Mouse (Mus musculus) cerebellum, adult 8-10 months (tissue): ENCODE data around the gene Sds.
A peak's percentile ranks its signal among the peaks of the same experiment; 100 is the strongest.
"Not testable (repeated sequence)": the region's sequence is repeated elsewhere in the genome, so short reads cannot be mapped to it uniquely, and the experiment has no call there.

Source experiments
- DNase-seq: peaks from one replicate; pipeline ENCODE4 v3.0.0; 2022

Gene Sds

DNA sequence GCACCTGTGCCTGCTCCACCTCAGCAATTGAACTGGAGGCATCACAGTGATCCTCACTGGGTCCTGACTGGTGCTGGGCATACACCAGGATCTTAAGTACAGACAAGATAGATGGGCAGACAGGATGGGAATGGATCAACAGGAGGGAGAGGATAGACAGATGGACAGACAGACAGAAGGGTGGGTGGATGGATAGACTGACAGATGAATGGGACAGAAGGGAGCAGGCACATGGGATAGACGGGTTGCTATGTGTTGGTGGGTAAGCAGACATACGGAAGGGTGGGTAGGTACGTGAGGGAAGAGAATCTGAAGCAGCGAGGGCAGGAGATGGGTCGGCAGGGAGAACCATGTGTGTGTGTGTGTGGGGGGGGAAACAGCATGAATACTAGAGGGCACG lies 17.1 kb downstream of the Sds start:
- no peak for DNase-seq

DNA sequence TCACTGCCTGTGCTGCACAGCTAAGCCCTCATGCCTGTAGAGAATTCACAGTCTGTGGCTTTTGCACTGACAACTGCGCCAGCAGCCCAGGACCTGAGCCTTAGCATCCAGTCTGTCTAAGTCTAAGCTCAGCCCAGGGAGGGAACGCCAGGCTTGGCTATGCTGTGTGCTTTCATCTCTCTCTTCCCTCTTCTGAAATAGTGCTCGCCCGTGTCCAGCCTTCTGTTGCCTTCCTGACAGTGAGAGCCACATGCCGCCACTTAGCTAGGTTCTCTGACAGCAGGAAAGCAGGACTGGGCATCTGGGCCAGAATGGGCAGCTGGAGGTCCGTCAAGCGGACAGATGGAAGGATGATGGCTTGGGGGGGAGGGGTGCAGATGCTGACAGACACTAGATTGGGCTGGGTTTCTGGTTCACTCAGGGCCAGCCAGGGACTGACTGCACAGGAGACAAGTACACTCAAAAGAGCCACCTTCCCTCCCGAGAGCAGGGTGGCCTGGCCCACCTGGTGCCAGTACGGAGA lies 17.6 kb downstream of the Sds start:
- DNase-seq: no peak

DNA sequence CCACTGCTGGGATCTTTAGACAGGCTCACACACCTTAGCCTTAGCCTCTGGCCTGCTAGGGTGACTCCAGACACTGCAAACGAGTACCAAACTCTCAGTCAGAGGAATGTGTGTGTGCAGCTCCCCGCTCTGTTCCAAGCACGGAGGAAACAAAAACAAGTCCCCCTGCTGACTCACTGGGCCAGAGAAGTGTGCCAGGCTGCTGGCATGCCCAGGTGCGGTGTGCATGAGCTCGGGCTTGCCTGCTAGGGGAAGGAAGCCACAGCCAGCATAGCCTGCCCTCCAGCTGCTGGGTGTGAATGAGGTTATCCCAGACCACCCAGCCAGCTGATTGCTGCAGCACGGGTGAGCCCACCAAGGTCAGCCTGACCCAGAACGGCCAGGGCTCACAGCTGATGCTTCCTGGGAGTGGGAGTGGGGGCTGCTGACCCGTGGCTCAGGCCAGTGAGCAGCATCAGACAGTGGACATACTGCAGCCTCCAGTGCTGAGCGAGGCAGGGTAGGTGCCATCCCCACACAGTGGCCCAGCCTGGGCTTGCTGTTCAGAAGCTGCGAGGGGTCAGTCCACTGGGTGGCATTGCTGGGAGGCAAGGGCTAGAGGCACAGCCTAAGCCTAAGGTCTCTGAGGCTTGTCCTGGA lies 18.9 kb downstream of the Sds start:
- no peak for DNase-seq

DNA sequence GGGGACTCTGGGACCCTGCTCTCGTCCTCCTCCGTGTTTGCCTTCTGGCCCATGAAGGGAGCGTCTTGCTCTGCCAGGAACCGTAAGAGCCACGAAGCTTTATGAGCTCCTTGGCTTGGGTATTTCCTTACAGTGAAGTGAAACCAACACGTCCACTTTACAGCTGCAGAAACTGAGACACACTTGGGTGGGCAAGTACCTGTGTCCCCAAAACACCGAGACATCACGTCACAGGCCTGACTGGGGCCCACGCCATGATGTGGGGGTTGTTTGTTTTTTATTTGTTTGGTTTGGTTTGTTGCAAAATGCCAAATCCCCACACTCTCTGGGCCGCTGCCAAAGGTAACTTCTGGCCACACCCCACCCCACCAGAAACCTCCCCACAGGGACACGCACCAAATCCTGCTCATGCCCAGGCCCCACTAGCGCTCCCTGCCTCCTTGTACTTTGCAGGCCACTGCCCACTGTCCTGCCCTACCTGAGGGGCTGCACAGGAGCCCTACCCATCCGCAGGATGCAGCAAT lies 19.4 kb downstream of the Sds start:
- DNase-seq: no peak

DNA sequence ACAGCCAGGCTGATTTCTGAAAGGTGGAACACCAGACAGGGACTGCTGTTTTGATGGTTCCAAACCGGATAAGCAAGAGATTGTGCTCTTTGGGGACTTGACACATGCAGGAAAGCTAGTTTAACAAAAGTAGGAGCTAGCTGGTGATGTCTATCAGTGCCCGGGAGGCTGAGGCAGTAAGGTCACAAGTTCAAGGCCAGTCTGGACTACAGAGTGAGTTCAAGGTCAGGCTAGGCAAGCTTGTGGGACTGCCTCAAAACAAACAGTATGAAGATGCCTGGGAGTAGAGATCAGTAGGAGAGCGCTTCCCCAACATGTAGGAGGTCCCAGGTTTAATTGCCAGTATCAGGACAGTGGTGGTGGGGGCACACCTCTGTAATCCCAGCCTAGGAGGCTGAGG lies 20.7 kb downstream of the Sds start:
- no peak for DNase-seq

DNA sequence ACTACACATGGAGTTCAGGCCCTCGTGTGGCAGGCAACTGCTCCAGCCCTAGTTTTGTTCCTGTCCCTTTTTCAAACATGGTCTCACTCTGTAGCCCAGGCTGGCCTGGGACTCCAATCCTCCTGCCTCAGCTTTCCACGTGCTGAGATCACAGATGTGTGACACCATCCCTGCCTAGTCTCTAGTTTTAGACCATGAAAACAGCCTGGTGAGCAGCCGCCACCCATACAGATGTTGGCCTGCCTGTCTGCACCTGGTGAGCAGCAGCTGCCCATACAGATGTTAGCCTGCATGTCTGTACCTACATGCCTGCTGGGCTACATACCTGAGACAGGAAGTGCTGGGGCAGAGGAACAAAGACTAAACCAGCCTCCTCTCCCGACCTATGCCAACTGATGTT lies 22.9 kb downstream of the Sds start:
- no peak for DNase-seq

DNA sequence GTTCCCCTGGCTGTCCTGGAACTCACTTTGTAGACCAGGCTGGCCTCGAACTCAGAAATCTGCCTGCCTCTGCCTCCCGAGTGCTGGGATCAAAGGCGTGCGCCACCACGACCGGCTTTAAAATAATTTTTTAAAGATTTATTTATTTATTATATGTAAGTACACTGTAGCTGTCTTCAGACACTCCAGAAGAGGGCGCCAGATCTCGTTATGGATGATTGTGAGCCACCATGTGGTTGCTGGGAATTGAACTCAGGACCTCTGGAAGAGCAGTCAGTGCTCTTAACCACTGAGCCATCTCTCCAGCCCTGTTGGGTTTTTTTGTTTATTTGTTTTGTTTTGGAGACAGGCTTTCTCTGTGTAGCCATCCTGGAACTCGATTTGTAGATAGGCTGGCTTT lies 24.3 kb downstream of the Sds start:
- DNase-seq: not testable (repeated sequence)

DNA sequence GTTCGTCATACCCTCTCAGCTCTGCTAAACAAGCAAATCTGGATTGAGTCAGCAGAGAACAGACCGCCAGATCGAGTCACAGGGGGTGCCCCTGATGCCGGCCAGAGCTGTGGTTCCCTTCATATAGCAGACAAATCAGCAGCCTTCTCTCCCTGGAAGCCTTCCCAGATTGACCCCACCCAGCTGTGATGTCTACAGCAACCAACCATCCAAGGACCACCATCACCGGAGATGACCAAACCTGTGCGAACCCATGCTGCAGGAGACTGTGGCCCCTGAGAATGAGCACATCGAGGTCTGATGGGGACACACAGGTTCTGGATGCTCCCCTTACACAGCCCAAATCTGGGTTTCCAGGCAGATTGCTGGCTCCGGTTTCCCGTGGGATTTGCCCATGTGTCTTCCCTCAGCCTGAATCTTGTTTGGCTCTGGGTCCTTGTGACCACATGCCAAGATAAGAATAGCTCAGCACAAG lies 25.9 kb downstream of the Sds start:
- no peak for DNase-seq

DNA sequence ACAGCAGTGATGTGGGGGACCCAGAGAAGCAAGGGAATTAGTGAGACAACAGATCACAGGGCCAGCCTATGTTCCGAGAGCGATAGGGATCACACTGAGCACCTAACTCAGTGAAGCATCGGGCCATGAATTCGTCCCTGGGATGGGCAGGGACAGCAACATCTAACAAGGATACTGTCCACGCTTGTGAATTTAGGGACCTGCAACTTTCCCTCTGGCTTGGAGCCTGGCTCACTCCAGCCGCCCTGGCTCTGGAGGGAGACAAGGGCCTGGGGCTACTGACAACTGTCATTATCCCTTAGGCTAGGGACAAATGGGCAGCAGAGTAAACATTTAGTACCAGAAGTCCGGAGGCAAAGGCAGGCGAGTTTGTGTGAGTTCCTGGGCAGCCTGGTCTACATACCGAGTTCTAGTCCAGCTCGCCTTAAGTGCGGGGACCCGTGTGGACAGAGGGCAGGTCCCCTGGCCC lies 26.4 kb downstream of the Sds start:
- DNase-seq: no peak

DNA sequence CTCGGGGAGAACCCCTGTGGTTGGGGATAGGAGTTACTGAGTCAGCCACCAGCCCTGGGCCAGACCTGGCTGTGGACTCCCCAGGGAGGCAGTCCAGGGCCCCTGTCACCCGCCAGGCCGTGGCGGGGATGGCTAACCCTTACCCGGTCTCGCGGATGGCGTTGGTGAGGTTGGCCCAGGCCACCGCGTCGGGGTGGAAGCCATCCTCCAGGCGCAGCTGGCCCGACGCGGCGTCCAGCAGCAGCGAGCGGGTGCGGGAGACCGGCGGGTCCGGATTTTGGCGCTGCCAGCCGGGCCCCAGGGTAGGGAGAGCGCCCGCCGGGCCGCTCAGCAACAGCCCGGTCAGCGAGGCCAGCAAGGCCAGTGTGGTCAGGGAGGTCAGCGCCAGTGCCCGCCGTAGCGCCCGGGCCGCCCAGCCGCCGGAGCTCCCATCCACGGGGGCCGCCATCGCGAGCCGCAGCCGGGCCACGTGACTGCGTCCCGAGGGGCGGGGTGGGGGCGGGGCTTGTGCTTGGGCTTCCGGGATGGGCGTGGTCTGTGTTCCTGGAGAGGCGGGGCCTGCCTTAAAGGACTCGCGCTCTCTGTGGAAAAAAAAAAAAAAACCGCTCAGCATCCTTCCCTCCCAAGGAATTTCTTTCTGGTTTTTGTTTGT lies 26.9 kb downstream of the Sds start, which contains the start of gene Plbd2:
Gene Plbd2 (minus strand): TSS at position 482 of the 652 bp plus-strand sequence.
- DNase-seq: peak; percentile 79

DNA sequence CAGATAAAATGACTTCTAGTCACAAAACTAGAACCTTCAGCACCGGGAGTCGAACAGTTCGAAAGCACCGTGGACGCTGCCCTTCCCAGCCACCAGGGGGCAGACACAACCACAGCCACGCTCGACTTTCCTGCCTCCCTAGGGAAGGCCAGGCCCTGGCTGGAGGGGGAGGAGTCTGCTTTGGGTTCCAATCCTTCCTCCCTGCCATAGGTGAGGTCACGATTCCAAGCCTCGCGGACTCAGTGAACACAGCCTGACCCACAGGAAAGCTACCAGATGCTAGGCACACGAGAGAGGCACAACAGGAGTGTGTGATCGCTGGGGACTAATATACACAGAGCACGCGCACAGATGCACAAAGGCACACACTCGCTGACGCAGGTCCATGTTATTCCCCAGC lies 29.0 kb downstream of the Sds start:
- peak; percentile 86 for DNase-seq

DNA sequence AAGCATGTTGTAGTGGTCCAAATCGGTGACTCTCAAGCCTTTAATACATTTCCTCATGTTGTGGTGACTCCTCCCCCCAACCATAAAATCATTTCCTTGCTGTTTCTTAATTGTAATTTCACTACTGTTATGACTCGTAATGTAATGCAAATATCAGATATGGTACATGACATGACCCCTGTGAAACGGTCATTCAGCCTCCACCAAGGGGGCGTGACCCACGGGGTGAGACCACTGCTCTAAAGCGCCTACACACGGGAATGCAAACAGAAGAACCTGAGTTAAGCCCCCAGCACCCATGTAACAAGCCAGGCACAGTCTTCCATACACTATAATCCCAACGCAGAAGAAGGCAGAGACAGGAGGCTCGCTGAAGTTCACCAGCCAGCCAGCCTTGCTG lies 29.5 kb downstream of the Sds start:
- DNase-seq: no peak

DNA sequence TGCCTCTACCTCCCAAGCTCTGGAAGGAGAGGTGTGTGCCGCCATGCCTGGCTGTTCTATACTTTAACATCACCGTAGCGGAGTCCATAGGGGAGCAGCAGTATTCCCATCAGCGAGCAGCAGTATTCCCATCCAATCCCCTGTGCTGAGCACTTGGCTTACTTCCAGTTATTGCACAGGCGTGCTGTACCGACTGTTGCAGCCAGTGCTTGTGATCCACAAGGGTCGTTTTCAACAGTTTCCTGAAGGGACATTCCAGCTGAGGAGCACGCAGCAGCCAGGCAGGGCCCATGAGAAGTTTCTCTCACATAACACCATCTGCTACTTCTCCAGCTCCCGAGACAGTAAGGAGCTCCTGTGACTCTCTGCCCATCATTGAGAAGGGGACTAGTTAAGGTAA lies 30.2 kb downstream of the Sds start:
- no peak for DNase-seq

DNA sequence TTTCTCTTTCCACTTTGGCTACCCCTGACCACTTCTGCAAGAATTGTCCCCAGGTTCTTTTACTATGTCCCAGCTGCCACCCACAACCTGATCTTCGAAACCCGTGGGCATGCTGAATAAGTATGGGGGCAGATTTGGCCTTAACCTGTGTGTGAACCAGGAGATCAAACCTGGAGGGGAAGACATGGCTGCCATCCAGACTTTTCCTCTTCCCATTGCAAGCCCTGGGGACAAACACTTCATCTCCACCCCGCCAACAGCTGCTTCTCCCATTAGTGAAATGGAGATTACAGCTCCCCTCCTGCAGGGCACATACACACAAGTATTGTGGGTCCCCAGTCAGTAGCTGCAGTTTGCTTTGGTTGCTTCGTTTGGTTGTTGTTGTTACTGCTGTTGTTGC lies 31.0 kb downstream of the Sds start:
- DNase-seq: no peak

DNA sequence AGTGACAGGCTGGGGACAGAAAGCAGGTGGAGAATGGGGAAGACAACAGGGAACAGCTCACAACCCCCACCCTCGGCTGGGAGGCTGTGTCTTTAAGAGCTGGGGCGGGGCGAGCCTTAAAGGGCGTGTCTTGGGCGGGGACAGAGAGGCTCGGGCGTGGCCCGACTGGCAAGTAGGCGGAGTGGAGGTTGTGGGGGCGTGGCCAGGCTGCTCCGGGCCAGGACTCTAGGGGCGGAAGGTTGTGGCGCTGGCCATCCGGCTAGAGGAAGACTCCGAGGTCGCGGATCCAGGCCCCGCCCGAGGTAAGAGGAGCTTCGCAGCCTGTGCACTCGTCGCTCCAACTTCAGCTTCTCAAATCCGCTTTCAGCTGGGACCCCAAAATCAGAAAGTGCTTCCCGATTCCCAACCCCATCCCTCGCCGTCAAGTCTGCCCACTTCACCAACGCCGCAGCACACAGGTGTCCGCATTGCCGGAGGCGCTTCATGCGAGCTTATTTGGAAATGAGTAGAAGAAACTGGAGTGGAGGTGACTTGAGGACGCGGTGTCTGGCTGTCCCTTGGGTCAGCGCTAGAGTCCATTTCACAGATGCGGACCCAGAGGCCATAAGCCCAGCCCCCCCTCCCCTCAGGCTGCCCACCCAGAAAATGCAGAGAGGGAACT lies 34.8 kb downstream of the Sds start, which contains the start of gene Slc8b1:
Gene Slc8b1 (plus strand): TSS at position 187 of the 661 bp plus-strand sequence.
- DNase-seq: peak; percentile 91

DNA sequence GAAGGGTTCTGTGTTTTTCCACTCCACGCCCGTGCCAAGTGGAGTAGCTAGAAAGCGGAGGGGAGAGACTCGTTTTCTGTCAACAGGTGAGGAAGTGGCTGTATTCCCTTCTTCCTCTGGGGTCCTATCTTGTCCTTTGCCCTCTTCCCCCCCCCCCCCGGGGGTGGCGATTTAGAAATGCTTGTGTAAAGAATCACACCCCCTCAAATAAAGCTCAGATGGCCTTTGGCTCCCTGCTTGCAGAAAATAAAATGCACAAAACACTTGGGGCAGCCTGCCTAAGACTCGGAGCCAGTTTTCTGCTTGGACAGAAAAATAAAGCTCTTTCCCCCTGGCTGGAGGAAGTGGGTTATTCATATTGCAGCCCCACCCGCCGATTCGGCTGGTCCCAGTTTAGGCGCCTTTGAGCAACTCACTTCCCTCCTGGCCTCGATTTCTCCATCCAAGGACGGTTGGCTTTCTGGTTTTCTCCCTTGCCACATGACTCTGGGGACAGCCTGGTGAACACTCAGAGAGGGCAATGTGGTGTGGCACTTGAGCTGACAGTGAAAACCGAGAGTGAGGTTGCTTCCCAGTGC lies 35.4 kb downstream of the Sds start:
- DNase-seq: no peak

DNA sequence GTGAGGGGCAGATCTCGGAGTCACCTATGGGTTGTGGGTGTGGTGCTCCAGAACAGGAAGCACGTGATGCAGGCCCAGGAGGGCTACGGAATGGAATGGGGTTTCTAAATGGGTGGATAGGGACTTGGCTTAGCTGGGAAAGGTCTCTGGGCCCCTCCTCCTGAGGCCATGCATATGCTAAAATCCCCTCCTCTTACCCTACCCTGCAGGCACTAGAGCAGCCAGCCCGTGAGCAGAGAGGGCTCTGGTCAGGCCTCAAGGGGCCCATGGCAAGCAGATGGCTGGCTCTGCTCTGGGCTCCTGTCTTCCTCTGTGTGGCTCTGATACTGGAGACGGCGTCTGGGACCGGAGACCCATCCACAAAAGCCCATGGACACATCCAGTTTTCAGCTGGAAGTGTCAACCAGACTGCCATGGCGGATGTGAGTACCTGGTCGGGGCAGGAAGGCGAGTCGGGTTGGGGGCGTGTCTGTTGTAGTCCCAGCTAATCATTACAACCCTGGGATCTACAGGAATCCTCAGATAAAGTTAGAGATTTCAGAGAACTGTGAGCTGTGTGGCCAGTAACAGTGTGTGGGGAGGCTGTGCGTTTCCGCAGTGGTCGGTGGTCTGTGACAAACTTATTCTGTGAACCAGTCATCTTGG lies 36.7 kb downstream of the Sds start:
- no peak for DNase-seq

DNA sequence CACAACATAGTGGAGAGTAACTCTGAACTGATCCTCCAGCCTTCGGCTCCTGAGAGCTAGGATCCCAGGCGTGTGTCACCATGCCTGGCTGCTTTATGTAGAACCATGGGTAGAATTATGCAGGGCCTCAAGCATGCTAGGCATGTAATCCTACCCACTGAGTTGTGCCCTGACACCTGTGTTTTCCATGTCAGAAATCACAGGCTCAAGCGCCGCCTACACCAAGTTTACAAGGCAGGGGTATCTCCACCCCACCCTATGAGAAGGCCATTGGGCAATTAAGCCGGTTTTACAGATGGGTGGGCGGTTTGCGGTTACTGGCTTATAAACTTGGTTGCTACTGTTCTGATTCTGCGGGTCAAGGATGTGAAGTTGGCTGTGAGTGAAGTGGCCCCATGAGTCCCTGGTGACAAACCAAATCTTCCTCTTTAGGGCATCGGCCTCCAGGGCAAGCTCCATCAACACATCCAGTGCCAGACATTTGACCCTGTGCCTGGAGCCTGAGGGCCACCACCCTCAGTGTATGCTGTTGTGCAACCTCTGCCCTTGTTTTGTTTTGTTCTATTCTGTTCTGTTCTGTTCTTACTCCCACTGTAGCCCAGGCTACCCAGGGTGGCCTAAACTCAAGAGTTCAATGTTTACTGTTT lies 37.8 kb downstream of the Sds start:
- no peak for DNase-seq

DNA sequence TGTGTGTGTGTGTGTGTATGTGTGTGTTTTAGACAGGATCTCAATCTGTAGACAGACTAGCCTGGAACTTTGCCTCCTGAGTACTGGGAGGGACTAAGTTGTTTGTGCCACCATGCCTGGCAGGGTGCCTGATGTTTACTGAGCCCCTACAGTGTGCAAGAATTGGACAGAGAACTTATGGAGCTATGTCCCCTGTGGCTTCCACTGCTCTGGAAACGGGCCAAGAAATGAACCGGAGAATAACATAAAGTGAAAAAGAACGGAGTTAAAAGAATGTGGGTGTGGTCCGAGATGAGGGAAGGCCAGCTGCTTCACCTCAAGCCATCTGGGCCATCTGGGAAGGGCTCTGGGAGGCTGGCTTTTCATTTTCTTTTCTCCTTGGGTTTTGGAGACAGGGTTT lies 38.4 kb downstream of the Sds start:
- no peak for DNase-seq

DNA sequence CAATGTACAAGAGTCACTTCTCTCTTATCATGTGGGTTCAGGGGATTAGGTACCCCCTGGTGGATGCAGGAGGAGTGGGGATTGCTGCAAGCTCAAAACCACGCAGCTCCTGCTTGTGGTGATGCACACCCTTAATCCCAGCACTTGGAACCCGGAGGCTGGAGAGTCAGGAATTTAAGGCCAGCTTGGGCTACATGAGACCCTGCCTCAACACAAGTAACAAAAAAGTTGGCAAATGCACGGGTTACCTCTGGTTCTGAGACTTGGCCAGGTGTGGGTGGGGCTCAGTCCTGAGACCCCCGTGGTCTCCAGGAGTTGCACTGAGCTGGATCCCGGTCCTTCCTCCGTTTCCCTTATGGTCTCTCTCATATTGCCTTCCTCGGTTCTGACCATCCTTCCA lies 39.1 kb downstream of the Sds start:
- DNase-seq: no peak

DNA sequence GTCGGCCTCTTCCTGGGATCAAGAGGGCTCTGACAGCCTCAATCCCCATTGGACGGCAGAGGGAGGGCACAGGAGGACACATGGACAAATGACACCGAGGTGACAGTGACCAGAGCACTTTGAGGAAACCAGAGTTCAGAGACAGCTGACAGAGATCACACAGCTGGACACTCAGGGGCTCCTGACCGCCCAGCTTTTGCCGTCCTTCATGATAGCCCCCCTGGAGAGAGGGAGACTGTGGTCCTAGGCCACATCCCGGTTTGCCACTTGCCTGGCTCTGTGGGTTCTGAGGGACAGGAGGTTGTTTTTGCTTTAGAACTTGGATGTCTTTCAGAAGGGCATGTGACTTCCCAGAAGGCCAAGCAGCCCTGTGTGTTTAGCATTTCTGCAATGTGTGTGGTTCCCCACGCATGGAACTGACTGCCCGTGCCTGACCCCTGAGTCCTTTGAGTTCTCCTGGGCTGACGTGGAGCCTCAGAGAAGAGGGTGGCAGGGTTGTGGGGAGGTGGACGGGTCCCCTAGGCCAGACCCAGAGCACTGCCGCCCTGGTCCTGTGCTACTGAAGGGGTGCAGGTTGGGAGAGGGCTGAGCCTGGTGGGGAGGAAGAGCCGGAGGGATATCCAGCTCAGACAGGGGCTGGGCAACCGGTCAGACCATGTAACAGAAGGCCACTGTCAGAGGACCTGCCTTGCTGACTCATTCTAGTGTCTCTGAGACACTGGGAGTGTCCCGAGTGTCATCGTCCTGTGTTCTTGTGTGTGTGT lies 40.1 kb downstream of the Sds start:
- no peak for DNase-seq
